28 mouse cellular contexts compared by ENCODE assay signal in the genomic region with DNA sequence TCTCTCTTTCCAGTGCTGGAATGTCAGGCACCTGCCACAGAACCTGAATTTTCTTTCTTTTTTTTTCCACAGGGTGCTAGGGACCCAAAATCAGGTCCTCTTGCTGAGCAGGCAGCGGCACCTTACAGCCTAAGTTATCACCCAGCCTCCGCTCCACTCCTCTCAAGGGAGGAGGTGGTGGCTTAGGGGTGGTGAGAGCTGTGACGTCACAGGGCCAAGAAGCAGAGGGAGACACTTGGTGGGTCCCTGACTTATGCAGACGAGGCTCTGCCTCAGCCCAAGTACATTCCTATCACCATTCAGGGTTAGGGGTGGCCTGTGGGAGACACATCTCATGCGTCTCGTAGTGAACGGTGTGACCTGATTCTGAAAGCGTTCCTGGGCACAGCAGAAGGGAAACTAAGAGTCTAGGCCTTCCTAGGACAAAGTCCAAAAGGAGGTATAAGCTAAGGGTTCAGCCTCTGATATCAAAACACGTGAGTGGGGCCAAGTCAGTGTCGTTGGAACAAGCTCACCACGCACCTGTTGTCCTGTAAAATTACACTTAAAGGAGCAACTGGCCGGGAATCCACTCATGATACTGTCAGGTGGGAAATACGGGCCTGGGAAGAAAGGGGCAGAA. TPM values are rescaled to one million over a fixed set of nuclear protein-coding genes. Genes with fewer than 3 reads are reported as not detected.
A peak's percentile ranks its signal among the peaks of the same experiment; 100 is the strongest.
DNase-seq lines count a peak whose midpoint lies in the region; ATAC-seq and TF ChIP-seq lines count a peak whose summit lies in the region.
"Had no signal": no experiment of that assay in that cellular context is flagged by ENCODE, and none has a peak within 500 bp of the region (broad histone marks: within the 10 kb centered on the region; RNA-seq: fewer than 3 reads in every experiment).

No protein-coding gene starts in this region.

- H3K4me3 ChIP-seq in kidney, adult 2 months (ENCODE audit: insufficient read depth, low read depth, low read length), result no peak overlapping the region
- H3K4me3 ChIP-seq in kidney, embryonic 16.5 days (ENCODE audit: low read length), result no peak overlapping the region
- H3K4me3 ChIP-seq in intestine, embryonic 14.5 days (ENCODE audit: low read depth, low read length), result no peak overlapping the region
- H3K4me3 ChIP-seq in intestine, embryonic 15.5 days (replicated peaks), result 0 out of 2 replicates have a peak overlapping the region, but pooled peaks have one; percentile 4
- peak overlapping the region; percentile 63 for H3K4me3 ChIP-seq in small intestine, adult 2 months (ENCODE audit: low read depth, low read length)
- no peak overlapping the region for H3K4me3 ChIP-seq in hindbrain, embryonic 10.5 days
- H3K4me3 ChIP-seq in midbrain, embryonic 14.5 days (replicated peaks; ENCODE audit: low read depth, low read length), result no peak overlapping the region
- H3K4me3 ChIP-seq: embryonic facial prominence, embryonic 10.5 days; embryonic facial prominence, embryonic 13.5 days; erythroblast, embryonic 14.5 days; forebrain, embryonic 12.5 days; forebrain, embryonic 15.5 days; heart, adult 2 months; heart, embryonic 10.5 days; heart, embryonic 13.5 days; hindbrain, embryonic 13.5 days had no signal

- H3K4me1 ChIP-seq in kidney, adult 2 months (ENCODE audit: control insufficient read depth, insufficient read depth, low read length), result peaks cover 5% of the 10 kb centered on the region; the same call in 1 of the 2 replicates
- H3K4me1 ChIP-seq in kidney, embryonic 16.5 days (ENCODE audit: insufficient read depth, low read length), result no peaks in the 10 kb centered on the region
- no peaks in the 10 kb centered on the region for H3K4me1 ChIP-seq in intestine, embryonic 14.5 days (replicated peaks; ENCODE audit: control insufficient read depth, insufficient read depth, low read length)
- H3K4me1 ChIP-seq in intestine, embryonic 15.5 days (replicated peaks), result peaks cover 3% of the 10 kb centered on the region; the same call in 1 of the 2 replicates
- peaks cover 7% of the 10 kb centered on the region; the same call in 1 of the 2 replicates for H3K4me1 ChIP-seq in small intestine, adult 2 months (ENCODE audit: control insufficient read depth, insufficient read depth, insufficient read length, low read length)
- H3K4me1 ChIP-seq in hindbrain, embryonic 10.5 days (replicated peaks), result peaks cover 12% of the 10 kb centered on the region
- H3K4me1 ChIP-seq in midbrain, embryonic 14.5 days (ENCODE audit: control insufficient read depth, insufficient read depth, low read length), result no peaks in the 10 kb centered on the region
- H3K4me1 ChIP-seq: forebrain, embryonic 12.5 days; forebrain, embryonic 15.5 days; hindbrain, embryonic 13.5 days had no signal

- ATAC-seq in kidney, embryonic 16.5 days (ENCODE audit: low FRiP score, low TSS enrichment), result no peak
- ATAC-seq in intestine, embryonic 14.5 days (replicated peaks; ENCODE audit: low FRiP score, low TSS enrichment, low read depth), result peak; percentile 52; the same call in 1 of the 2 replicates
- peak; percentile 82 for ATAC-seq in intestine, embryonic 15.5 days
- ATAC-seq in midbrain, embryonic 14.5 days (ENCODE audit: low FRiP score, low TSS enrichment), result no peak
- ATAC-seq: CD4-positive, CD25-positive, alpha-beta regulatory T cell, adult 4 months; forebrain, embryonic 15.5 days had no signal

- WGBS in kidney, adult 2 months, result 67% methylated on average over 13 of the region's 13 CpGs
- WGBS in kidney, embryonic 16.5 days, result 79% methylated on average over 13 of the region's 13 CpGs
- WGBS in intestine, embryonic 14.5 days, result 76% methylated on average over 13 of the region's 13 CpGs
- WGBS in intestine, embryonic 15.5 days, result 62% methylated on average over 13 of the region's 13 CpGs
- 27% methylated on average over 13 of the region's 13 CpGs for WGBS in small intestine, adult 2 months
- 86% methylated on average over 13 of the region's 13 CpGs for WGBS in hindbrain, embryonic 10.5 days
- WGBS in midbrain, embryonic 14.5 days, result 88% methylated on average over 13 of the region's 13 CpGs

- TF ChIP-seq CTCF in kidney, adult 2 months (conservative IDR thresholded peaks at IDR 0.05; ENCODE audit: insufficient read depth, insufficient read length, low read depth, low read length), result no peak
- no peak for TF ChIP-seq CTCF in small intestine, adult 2 months (IDR thresholded peaks at IDR 0.05; ENCODE audit: extremely low read depth, insufficient read length, insufficient replicate concordance, low read depth, low read length)

- H3K9me3 ChIP-seq in kidney, embryonic 16.5 days (ENCODE audit: low read length), result no peaks in the 10 kb centered on the region
- H3K9me3 ChIP-seq in intestine, embryonic 14.5 days (ENCODE audit: control insufficient read depth, low read length), result no peaks in the 10 kb centered on the region
- no peaks in the 10 kb centered on the region for H3K9me3 ChIP-seq in intestine, embryonic 15.5 days
- no peaks in the 10 kb centered on the region for H3K9me3 ChIP-seq in hindbrain, embryonic 10.5 days
- no peaks in the 10 kb centered on the region for H3K9me3 ChIP-seq in midbrain, embryonic 14.5 days (ENCODE audit: control insufficient read depth, low read length)
- H3K9me3 ChIP-seq: embryonic facial prominence, embryonic 10.5 days; embryonic facial prominence, embryonic 13.5 days; forebrain, embryonic 12.5 days; forebrain, embryonic 15.5 days; heart, embryonic 10.5 days; heart, embryonic 13.5 days; hindbrain, embryonic 13.5 days had no signal

- no peaks in the 10 kb centered on the region for H3K27me3 ChIP-seq in kidney, adult 2 months (replicated peaks; ENCODE audit: control insufficient read depth, insufficient read depth, low read length)
- H3K27me3 ChIP-seq in kidney, embryonic 16.5 days (ENCODE audit: insufficient read depth, low read length), result no peaks in the 10 kb centered on the region; the same call in 1 of the 2 replicates
- no peaks in the 10 kb centered on the region for H3K27me3 ChIP-seq in intestine, embryonic 14.5 days (replicated peaks; ENCODE audit: control insufficient read depth, insufficient read depth, low read length)
- H3K27me3 ChIP-seq in intestine, embryonic 15.5 days (replicated peaks), result no peaks in the 10 kb centered on the region
- H3K27me3 ChIP-seq in small intestine, adult 2 months (ENCODE audit: control insufficient read depth, insufficient read depth, low read length), result no peaks in the 10 kb centered on the region
- H3K27me3 ChIP-seq in hindbrain, embryonic 10.5 days (ENCODE audit: insufficient read depth, poor library complexity, severe bottlenecking), result peaks cover 4% of the 10 kb centered on the region
- H3K27me3 ChIP-seq in midbrain, embryonic 14.5 days (ENCODE audit: control insufficient read depth, insufficient read depth, low read length), result no peaks in the 10 kb centered on the region
- H3K27me3 ChIP-seq: embryonic facial prominence, embryonic 13.5 days; forebrain, embryonic 12.5 days; forebrain, embryonic 15.5 days had no signal

- H3K9ac ChIP-seq in kidney, embryonic 16.5 days (replicated peaks; ENCODE audit: low read length), result no peak overlapping the region
- H3K9ac ChIP-seq in intestine, embryonic 14.5 days (ENCODE audit: low read length), result no peak overlapping the region
- no peak overlapping the region for H3K9ac ChIP-seq in intestine, embryonic 15.5 days
- H3K9ac ChIP-seq in midbrain, embryonic 14.5 days (replicated peaks; ENCODE audit: low read length), result no peak overlapping the region
- H3K9ac ChIP-seq: embryonic facial prominence, embryonic 13.5 days; forebrain, embryonic 12.5 days; forebrain, embryonic 15.5 days; heart, embryonic 13.5 days; hindbrain, embryonic 13.5 days had no signal

- H3K4me2 ChIP-seq in kidney, embryonic 16.5 days (replicated peaks; ENCODE audit: low read depth, low read length), result no peak overlapping the region
- no peak overlapping the region for H3K4me2 ChIP-seq in intestine, embryonic 14.5 days (ENCODE audit: low read length)
- peak overlapping the region; percentile 44 for H3K4me2 ChIP-seq in intestine, embryonic 15.5 days (replicated peaks)
- no peak overlapping the region for H3K4me2 ChIP-seq in midbrain, embryonic 14.5 days (ENCODE audit: low read length)
- H3K4me2 ChIP-seq: forebrain, embryonic 12.5 days; forebrain, embryonic 15.5 days; heart, embryonic 13.5 days; hindbrain, embryonic 13.5 days had no signal

- no peak overlapping the region for H3K27ac ChIP-seq in kidney, adult 2 months (ENCODE audit: insufficient read depth, low read depth, low read length)
- H3K27ac ChIP-seq in kidney, embryonic 16.5 days (ENCODE audit: low read length), result no peak overlapping the region
- no peak overlapping the region for H3K27ac ChIP-seq in intestine, embryonic 14.5 days (ENCODE audit: low read depth)
- H3K27ac ChIP-seq in intestine, embryonic 15.5 days, result peak overlapping the region; percentile 62
- H3K27ac ChIP-seq in small intestine, adult 2 months (ENCODE audit: insufficient read depth, low read depth, low read length), result peak overlapping the region; percentile 82
- H3K27ac ChIP-seq in hindbrain, embryonic 10.5 days, result no peak overlapping the region
- no peak overlapping the region for H3K27ac ChIP-seq in midbrain, embryonic 14.5 days (replicated peaks; ENCODE audit: low read depth, low read length)
- H3K27ac ChIP-seq: embryonic facial prominence, embryonic 10.5 days; embryonic facial prominence, embryonic 13.5 days; forebrain, embryonic 12.5 days; forebrain, embryonic 15.5 days; heart, adult 2 months; heart, embryonic 10.5 days; heart, embryonic 13.5 days; hindbrain, embryonic 13.5 days had no signal

- no peaks in the 10 kb centered on the region for H3K36me3 ChIP-seq in kidney, adult 2 months (ENCODE audit: control insufficient read depth, insufficient read depth, low read length)
- no peaks in the 10 kb centered on the region for H3K36me3 ChIP-seq in kidney, embryonic 16.5 days (ENCODE audit: insufficient read depth, low read length)
- no peaks in the 10 kb centered on the region for H3K36me3 ChIP-seq in intestine, embryonic 14.5 days (ENCODE audit: control insufficient read depth, insufficient read depth, low read length)
- no peaks in the 10 kb centered on the region for H3K36me3 ChIP-seq in intestine, embryonic 15.5 days
- H3K36me3 ChIP-seq in small intestine, adult 2 months (ENCODE audit: control insufficient read depth, insufficient read depth, low read length), result no peaks in the 10 kb centered on the region
- no peaks in the 10 kb centered on the region for H3K36me3 ChIP-seq in hindbrain, embryonic 10.5 days
- H3K36me3 ChIP-seq in midbrain, embryonic 14.5 days (ENCODE audit: control insufficient read depth, insufficient read depth, low read length), result no peaks in the 10 kb centered on the region
- H3K36me3 ChIP-seq: embryonic facial prominence, embryonic 10.5 days; embryonic facial prominence, embryonic 13.5 days; forebrain, embryonic 12.5 days; forebrain, embryonic 15.5 days; heart, embryonic 10.5 days; heart, embryonic 13.5 days; hindbrain, embryonic 13.5 days had no signal

- TF ChIP-seq POLR2A in kidney, adult 2 months (IDR thresholded peaks at IDR 0.05; ENCODE audit: low read depth, low read length), result no peak
- TF ChIP-seq POLR2A in small intestine, adult 2 months (IDR thresholded peaks at IDR 0.05; ENCODE audit: low read depth, low read length), result no peak

- intact Hi-C loops in gastrocnemius, postnatal 36 days (cut with DNase I), result no loop called here

- peak; percentile 24 for DNase-seq in kidney, adult 2 months
- peak; percentile 59 for DNase-seq in intestine, embryonic 14.5 days (ENCODE audit: low spot score)
- no peak for DNase-seq in gastrocnemius, postnatal 36 days
- DNase-seq in hindbrain, embryonic 10.5 days (ENCODE audit: low spot score), result no peak
- no peak for DNase-seq in midbrain, embryonic 14.5 days
- DNase-seq: adrenal gland, adult 2 months; adrenal gland, postnatal 14 days; cerebellum, adult 11 months; cerebellum, adult 8-10 months; cerebellum, postnatal 10 days; cerebellum, postnatal 36 days; embryo, embryonic 11 days; gastrocnemius, postnatal 25 days; heart, adult 2 months; heart, postnatal 14 days had no signal

RNA-seq across cellular contexts. Expression of a gene that starts 35.6 kb away (rescaled TPM):
- 1.2 and 1.4 TPM in 2 replicates for polyA plus RNA-seq in kidney, adult 2 months (2012; rRNA removed)
- polyA plus RNA-seq in kidney, embryonic 16.5 days (2015; fragmentation: Nextera tagmentation; extraction: Ambion mirVana), result 0.51 and 0.81 TPM in 2 replicates
- 3.2 and 3.5 TPM in 2 replicates for polyA plus RNA-seq in intestine, embryonic 14.5 days (2014; fragmentation: Nextera tagmentation; extraction: Ambion mirVana)
- polyA plus RNA-seq in intestine, embryonic 15.5 days (2015; fragmentation: Nextera tagmentation; extraction: Ambion mirVana), result 3.8 and 4.4 TPM in 2 replicates
- 0.18 and 0.51 TPM in 2 replicates for polyA plus RNA-seq in small intestine, adult 2 months (2012; rRNA removed)
- under 1 TPM; 0.54 TPM for total RNA-seq in gastrocnemius, postnatal 36 days (2021)
- 0.14 and 0.20 TPM in 2 replicates for polyA plus RNA-seq in hindbrain, embryonic 10.5 days (2016; fragmentation: Nextera tagmentation; extraction: Ambion mirVana)
- polyA plus RNA-seq in midbrain, embryonic 14.5 days (2014; fragmentation: Nextera tagmentation; extraction: Ambion mirVana), result 0.76 and 0.84 TPM in 2 replicates
- total RNA-seq: MEL had no signal
- polyA plus RNA-seq: erythroblast, embryonic 14.5 days had no signal

Comparison
In these comparisons a context has a peak if more than half of its experiments do, and no peak if none do; other contexts are left out.
1. H3K27ac ChIP-seq: peak in intestine, embryonic 15.5 days (single experiment) and small intestine, adult 2 months (single experiment); none in kidney, adult 2 months (single experiment), kidney, embryonic 16.5 days (single experiment), intestine, embryonic 14.5 days (single experiment), hindbrain, embryonic 10.5 days (single experiment) and midbrain, embryonic 14.5 days (single experiment).
2. H3K4me3 ChIP-seq: peak in intestine, embryonic 15.5 days (single experiment) and small intestine, adult 2 months (single experiment); none in kidney, adult 2 months (single experiment), kidney, embryonic 16.5 days (single experiment), intestine, embryonic 14.5 days (single experiment), hindbrain, embryonic 10.5 days (single experiment) and midbrain, embryonic 14.5 days (single experiment).
3. DNase-seq: peak in kidney, adult 2 months (single experiment) and intestine, embryonic 14.5 days (single experiment); none in gastrocnemius, postnatal 36 days (0 of 2), hindbrain, embryonic 10.5 days (single experiment) and midbrain, embryonic 14.5 days (single experiment).
4. ATAC-seq: peak in intestine, embryonic 14.5 days (single experiment) and intestine, embryonic 15.5 days (single experiment); none in kidney, embryonic 16.5 days (single experiment) and midbrain, embryonic 14.5 days (single experiment).